Mouse (Mus musculus) lung, adult 2 months (tissue): ENCODE measurements around the gene Cyth1.

ENCODE experiments used
- CTCF ChIP-seq: fragments of 200-500 bp; IDR thresholded peaks from 2 replicates; pipeline ENCODE4 v1.5.1; 2011; ENCODE audit warnings: mild to moderate bottlenecking, low read length, control low read depth; ENCODE audit not compliant: insufficient read depth
- POLR2A ChIP-seq: fragments of 200-500 bp; IDR thresholded peaks from 2 replicates; pipeline ENCODE4 v1.6.1; 2011; ENCODE audit warnings: low read depth, mild to moderate bottlenecking, control low read depth, low read length, borderline replicate concordance; ENCODE audit errors: extremely low read depth

GRCm38 (mm10) chr11:118259580-118259979 is 11.2 kb upstream of the Cyth1 start:
- TF ChIP-seq POLR2A: no peak
- TF ChIP-seq CTCF: no peak
